Mouse (Mus musculus): ENCODE data around the gene Olfm2.

- TF ChIP-seq MAX (IDR thresholded peaks at IDR 0.05; ENCODE audit: low read depth) = no peak
- no peak for TF ChIP-seq POLR2A (IDR thresholded peaks at IDR 0.05; ENCODE audit: insufficient read length, low read depth)
- no peak for TF ChIP-seq POLR2AphosphoS2 (IDR thresholded peaks at IDR 0.05; ENCODE audit: insufficient read length, low read depth)
- TF ChIP-seq TCF3 (IDR thresholded peaks at IDR 0.05; ENCODE audit: insufficient read length, low read depth) = no peak
- TF ChIP-seq USF1 (IDR thresholded peaks at IDR 0.05; ENCODE audit: low read depth) = no peak
- TF ChIP-seq TCF12 (IDR thresholded peaks at IDR 0.05; ENCODE audit: insufficient read depth, poor library complexity, severe bottlenecking) = no peak
These were observed 107.6 kb downstream of the Olfm2 start for GRCm38 (mm10) chr9:20638552-20638951.

Measured in myocyte (in vitro differentiated cells).